Mouse (Mus musculus) left cerebral cortex, adult 11 months (tissue): Measurements from ENCODE around the gene Olfr1276.

Experiments used
- DNase-seq: peaks from one replicate; pipeline ENCODE4 v3.0.0; 2022; ENCODE audit warnings: low spot score

The Olfr1276 gene

DNA sequence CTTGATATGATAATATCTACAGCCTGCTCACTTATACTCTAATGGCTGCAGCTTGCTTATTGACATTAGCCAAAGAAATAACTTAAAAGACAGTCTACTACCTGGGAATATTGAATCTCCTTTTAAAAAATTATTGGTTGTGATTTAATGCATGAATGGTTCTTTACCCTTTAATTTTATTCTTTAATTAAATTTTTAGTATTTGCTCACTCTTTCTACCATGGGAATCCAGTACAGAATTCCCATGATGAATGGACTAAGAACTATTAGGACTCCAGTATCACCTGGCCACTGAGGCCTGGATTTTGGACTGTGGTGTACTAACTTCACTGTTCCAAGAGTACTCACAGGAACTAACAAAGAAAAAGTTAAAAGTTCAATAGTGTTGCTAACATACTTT lies at the start of gene Olfr1276:
Olfr1276 (plus strand) TSS at position 301 of the 400 bp plus-strand sequence.
- no peak for DNase-seq

GRCm38 (mm10) chr2:111229502-111229901 lies 24.8 kb upstream of the Olfr1276 start, which contains the start of gene 4930430A15Rik:
Gene 4930430A15Rik (minus strand): TSS chr2:111229602.
- DNase-seq, result no peak

GRCm38 (mm10) chr2:111235186-111235585 lies 19.1 kb upstream of the Olfr1276 start, which contains the start of gene Olfr1275:
Gene Olfr1275 (minus strand): TSS chr2:111235286.
- DNase-seq, result no peak

DNA sequence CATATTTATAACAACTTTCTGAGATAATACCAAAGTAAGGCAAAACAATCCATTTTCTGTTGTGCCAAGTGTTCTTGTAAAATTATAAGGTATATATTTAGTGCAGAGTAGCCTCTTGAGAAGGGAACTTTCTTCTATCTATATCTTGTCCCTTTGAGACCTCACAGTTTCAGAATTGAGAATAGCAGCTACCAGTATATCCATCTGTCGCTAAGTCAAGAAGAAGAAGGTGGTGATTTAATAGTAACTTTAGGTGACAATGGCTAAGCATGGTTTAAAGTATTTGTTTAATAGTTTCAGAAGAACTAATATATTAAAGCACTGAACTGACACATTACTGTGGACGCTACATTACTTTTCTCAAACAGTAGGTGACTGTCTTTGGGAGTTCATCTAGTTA lies 19.7 kb downstream of the Olfr1276 start, which contains the start of gene Olfr1277:
Olfr1277 (minus strand) TSS at position 101 of the 400 bp plus-strand sequence.
- no peak for DNase-seq

DNA sequence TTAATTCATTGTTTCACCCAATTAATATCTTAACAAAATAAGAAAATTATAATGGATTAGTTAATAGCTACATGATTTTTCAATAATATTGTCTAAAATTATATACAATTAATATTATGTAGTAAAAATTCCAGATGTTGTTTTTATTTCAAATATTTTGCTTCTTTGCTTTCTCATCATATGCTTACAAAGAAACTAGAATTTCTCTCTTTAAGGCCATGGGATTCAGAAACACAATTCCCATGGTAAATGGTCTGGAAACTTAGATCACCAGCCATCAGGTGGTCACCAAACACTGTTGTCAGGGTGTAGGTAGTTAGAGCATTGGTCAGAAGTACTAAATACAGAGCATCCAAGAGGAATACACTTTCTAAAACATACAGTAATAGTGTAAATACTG lies 35.5 kb downstream of the Olfr1276 start, which contains the start of gene Olfr1278:
Olfr1278 (plus strand) TSS at position 301 of the 400 bp plus-strand sequence.
- DNase-seq, result no peak

DNA sequence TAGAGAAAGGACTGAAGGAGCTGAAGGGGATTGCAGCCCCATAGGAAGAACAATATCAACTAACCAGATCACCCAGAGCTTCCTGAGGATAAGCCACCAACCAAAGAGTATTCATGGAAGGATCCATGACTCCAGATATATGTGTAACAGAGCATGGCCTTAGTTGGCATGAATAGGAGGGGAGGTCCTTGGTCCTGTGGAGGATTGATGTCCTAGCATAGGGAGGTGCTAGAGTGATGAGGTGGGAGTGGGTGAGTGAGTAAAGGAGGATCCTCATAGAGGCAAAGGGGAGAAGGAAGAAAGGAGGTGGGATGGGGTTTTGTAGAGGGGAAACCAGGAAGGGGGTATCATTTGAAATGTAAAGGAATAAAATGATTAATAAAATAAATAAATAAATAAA lies 44.2 kb downstream of the Olfr1276 start:
- DNase-seq, result no peak

DNA sequence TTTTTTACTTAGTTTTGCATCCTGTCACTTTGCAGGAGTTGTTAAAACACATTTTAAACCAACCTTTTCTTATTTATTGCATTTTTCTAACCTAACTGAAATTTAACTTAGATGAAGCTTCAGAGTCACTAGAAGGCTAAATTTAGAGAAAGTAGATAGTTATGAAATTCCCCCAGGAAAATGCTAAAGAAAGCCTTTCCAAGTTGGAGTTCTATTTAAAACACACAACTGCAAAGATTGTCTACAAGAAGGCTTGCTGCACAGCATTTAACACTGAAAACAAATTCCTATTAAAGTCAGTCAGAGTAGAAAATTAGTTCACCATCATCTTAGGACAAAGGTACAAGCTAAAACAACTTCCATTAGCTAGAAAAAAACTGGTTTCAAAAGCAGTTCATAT lies 46.1 kb downstream of the Olfr1276 start, which contains the start of gene Olfr1279:
Olfr1279 (plus strand) TSS at position 262 of the 400 bp plus-strand sequence.
- DNase-seq, result no peak
